In genomic region chr2:77146968-77147367, GRCm38 (mm10) we compare ENCODE assay signal across 16 mouse cellular contexts.
"Had no signal": no experiment of that assay in that cellular context is flagged by ENCODE, and none has a peak within 500 bp of the region (broad histone marks: within the 10 kb centered on the region; RNA-seq: fewer than 3 reads in every experiment).

No protein-coding gene starts in this region.

- H3K4me3 ChIP-seq: liver, embryonic 15.5 days; midbrain, embryonic 10.5 days; midbrain, embryonic 13.5 days; myocyte; neural tube, embryonic 13.5 days; neural tube, embryonic 15.5 days; stomach, embryonic 15.5 days had no signal

- H3K27me3 ChIP-seq: liver, embryonic 15.5 days; midbrain, embryonic 13.5 days; neural tube, embryonic 13.5 days; neural tube, embryonic 15.5 days; stomach, embryonic 15.5 days had no signal

- DNase-seq: liver, postnatal 0 days; lung, embryonic 14.5 days; lung, postnatal 10 days; lung, postnatal 4 days; right cerebral cortex, postnatal 14 days; thymus, adult 2 months; thymus, postnatal 25 days; thymus, postnatal 4 days had no signal

- H3K4me1 ChIP-seq: liver, embryonic 15.5 days; stomach, embryonic 15.5 days had no signal

- H3K36me3 ChIP-seq: liver, embryonic 15.5 days; midbrain, embryonic 10.5 days; midbrain, embryonic 13.5 days; neural tube, embryonic 13.5 days; neural tube, embryonic 15.5 days; stomach, embryonic 15.5 days had no signal

- H3K27ac ChIP-seq: liver, embryonic 15.5 days; midbrain, embryonic 10.5 days; midbrain, embryonic 13.5 days; neural tube, embryonic 13.5 days; neural tube, embryonic 15.5 days; stomach, embryonic 15.5 days; stomach, postnatal 0 days had no signal
